Mouse (Mus musculus) C2C12 (cell line): ENCODE data around the gene Prune1.

ENCODE experiments used
- CEBPB ChIP-seq: IDR thresholded peaks from one replicate; pipeline ENCODE4 v1.6.1; 2011; ENCODE audit warnings: low read depth, mild to moderate bottlenecking, control low read depth, moderate library complexity
- CTCF ChIP-seq: IDR thresholded peaks from one replicate; pipeline ENCODE4 v1.5.1; 2011; ENCODE audit not compliant: control insufficient read depth, insufficient read depth, insufficient read length
- MAX ChIP-seq: IDR thresholded peaks from one replicate; pipeline ENCODE4 v1.6.1; 2011; ENCODE audit warnings: mild to moderate bottlenecking, control low read depth
- USF1 ChIP-seq: IDR thresholded peaks from one replicate; pipeline ENCODE4 v1.6.1; 2011; ENCODE audit warnings: low read depth, mild to moderate bottlenecking, control low read depth, moderate library complexity

GRCm38 (mm10) chr3:95270766-95271364 is 11.0 kb downstream of the Prune1 start:
- TF ChIP-seq CTCF (no peak), MAX (no peak), USF1 (no peak), CEBPB (no peak)
